Mouse (Mus musculus) frontal cortex, adult 2 months (tissue): ENCODE results near the gene Kmt5a. TPM values are rescaled to one million over a fixed set of nuclear protein-coding genes. Genes with fewer than 3 reads are reported as not detected.
A peak's percentile ranks its signal among the peaks of the same experiment; 100 is the strongest.
"Not testable (repeated sequence)": the region's sequence is repeated elsewhere in the genome, so short reads cannot be mapped to it uniquely, and the experiment has no call there.

ENCODE experiments used
- DNase-seq, 2 experiments: peaks; one replicate each; pipeline ENCODE4 v3.0.0; 2022; ENCODE audit warnings: low spot score in 1 of 2; ENCODE audit errors: extremely low spot score in 1 of 2
- polyA plus RNA-seq: library from polyadenylated mRNA; depleted of rRNA; stranded (reverse); fragments of >200 nt; gene quantifications from 2 replicates; pipeline ENCODE4 v1.2.3, GENCODE M21; 2012

The Kmt5a gene
- polyA plus RNA-seq, 1 experiment, result 41.8 TPM

GRCm38 (mm10) chr5:124445621-124446293 is 6.0 kb downstream of the Kmt5a start:
- DNase-seq, result no peak

- DNase-seq, result no peak
Observed at GRCm38 (mm10) chr5:124446301-124446881, 6.7 kb downstream of the Kmt5a start.

GRCm38 (mm10) chr5:124449494-124449893 is 9.8 kb downstream of the Kmt5a start:
- DNase-seq, result no peak

- no peak for DNase-seq
Observed at GRCm38 (mm10) chr5:124450051-124450450, 10.3 kb downstream of the Kmt5a start.

GRCm38 (mm10) chr5:124450641-124451340 is 11.1 kb downstream of the Kmt5a start:
- DNase-seq, result no peak

GRCm38 (mm10) chr5:124452494-124453228 is 12.9 kb downstream of the Kmt5a start:
- DNase-seq, result peak; percentile 58 to 72

- DNase-seq, result peak in 1 of 2 experiments; percentile 69
Observed at GRCm38 (mm10) chr5:124453339-124454081, 13.8 kb downstream of the Kmt5a start.

- no peak for DNase-seq
Observed at GRCm38 (mm10) chr5:124454082-124454419, 14.3 kb downstream of the Kmt5a start.

GRCm38 (mm10) chr5:124456762-124457161 is 17.0 kb downstream of the Kmt5a start:
- DNase-seq, result peak in 1 of 2 experiments; percentile 56

- not testable (repeated sequence) for DNase-seq
Observed at GRCm38 (mm10) chr5:124460922-124461321, 21.2 kb downstream of the Kmt5a start.

GRCm38 (mm10) chr5:124462297-124463025 is 22.7 kb downstream of the Kmt5a start:
- no peak for DNase-seq

- DNase-seq, result no peak
Observed at GRCm38 (mm10) chr5:124463462-124463861, 23.7 kb downstream of the Kmt5a start.

GRCm38 (mm10) chr5:124464905-124465304 is 25.2 kb downstream of the Kmt5a start:
- no peak for DNase-seq

GRCm38 (mm10) chr5:124467766-124468165 is 28.0 kb downstream of the Kmt5a start:
- DNase-seq, result no peak

- DNase-seq, result peak in 1 of 2 experiments; percentile 49
Observed at GRCm38 (mm10) chr5:124468365-124468764, 28.6 kb downstream of the Kmt5a start.

- DNase-seq, result no peak
Observed at GRCm38 (mm10) chr5:124469486-124469885, 29.8 kb downstream of the Kmt5a start.

- DNase-seq, result no peak
Observed at GRCm38 (mm10) chr5:124470591-124471171, 31.0 kb downstream of the Kmt5a start.

- no peak for DNase-seq
Observed at GRCm38 (mm10) chr5:124478873-124479204, 39.1 kb downstream of the Kmt5a start.

GRCm38 (mm10) chr5:124480119-124480518 is 40.4 kb downstream of the Kmt5a start:
- DNase-seq, result no peak

- no peak for DNase-seq
Observed at GRCm38 (mm10) chr5:124481714-124482113, 42.0 kb downstream of the Kmt5a start.
